Mouse (Mus musculus): Measurements from ENCODE around the gene Golgb1.
A peak's percentile ranks its signal among the peaks of the same experiment; 100 is the strongest.
"Not testable (repeated sequence)": the region's sequence is repeated elsewhere in the genome, so short reads cannot be mapped to it uniquely, and the experiment has no call there.

Gene Golgb1

GRCm38 (mm10) chr16:36874583-36875275 is at the start of gene Golgb1, which contains the start of gene Eaf2:
Gene Golgb1, plus strand, starts transcription at chr16:36875140.
Gene Eaf2, minus strand, starts transcription at chr16:36875003.
- DNase-seq (ENCODE audit: low spot score in 2 of 2), result peak; percentile 95

DNA sequence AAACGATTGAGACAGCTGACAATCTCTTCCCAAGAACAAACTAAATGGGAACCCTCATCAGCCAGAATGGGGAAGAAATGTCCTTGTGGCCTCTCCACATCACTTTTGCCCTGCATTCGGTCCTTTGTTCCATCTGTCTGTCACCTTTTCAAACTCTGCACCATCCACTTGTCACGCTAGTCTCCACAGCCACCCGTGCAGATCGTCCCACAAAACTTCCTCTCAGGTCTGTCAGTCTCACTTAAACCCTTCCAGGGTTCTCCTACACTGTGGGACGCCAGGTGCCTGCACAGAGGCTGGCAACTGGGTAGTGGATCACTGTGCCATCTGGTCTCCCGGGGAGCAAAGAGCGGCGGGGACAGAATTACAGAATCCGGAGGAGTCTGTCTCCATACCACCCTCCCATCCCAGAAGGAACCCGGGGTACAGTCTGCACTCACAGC is 47.3 kb upstream of the Golgb1 start:
- no peak for DNase-seq (ENCODE audit: low spot score in 2 of 2)

GRCm38 (mm10) chr16:36828054-36828786 is 46.7 kb upstream of the Golgb1 start, which contains the start of gene Iqcb1:
Gene Iqcb1, plus strand, starts transcription at chr16:36828385.
- DNase-seq (ENCODE audit: low spot score in 2 of 2), result peak; percentile 81 to 88

GRCm38 (mm10) chr16:36828820-36829219 is 46.1 kb upstream of the Golgb1 start:
- DNase-seq (ENCODE audit: low spot score in 2 of 2), result no peak

DNA sequence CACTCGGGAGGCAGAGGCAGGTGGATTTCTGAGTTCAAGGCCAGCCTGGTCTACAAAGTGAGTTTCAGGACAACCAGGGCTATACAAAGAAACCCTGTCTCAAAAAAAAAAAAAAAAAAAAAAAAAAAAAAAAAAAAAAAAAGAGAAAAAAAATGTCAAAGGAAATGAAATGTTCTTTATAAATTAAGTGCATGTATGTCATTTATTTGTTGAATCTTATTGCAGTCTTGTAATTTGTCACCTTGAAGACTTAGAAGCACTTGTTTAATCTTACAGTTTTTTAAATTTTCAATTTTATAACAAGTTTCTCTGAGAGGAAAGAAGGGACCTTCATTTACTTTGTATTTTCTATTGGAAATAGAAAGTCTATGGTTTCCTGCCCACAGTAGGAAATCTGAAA is 28.0 kb upstream of the Golgb1 start:
- DNase-seq (ENCODE audit: low spot score in 2 of 2), result not testable (repeated sequence)

DNA sequence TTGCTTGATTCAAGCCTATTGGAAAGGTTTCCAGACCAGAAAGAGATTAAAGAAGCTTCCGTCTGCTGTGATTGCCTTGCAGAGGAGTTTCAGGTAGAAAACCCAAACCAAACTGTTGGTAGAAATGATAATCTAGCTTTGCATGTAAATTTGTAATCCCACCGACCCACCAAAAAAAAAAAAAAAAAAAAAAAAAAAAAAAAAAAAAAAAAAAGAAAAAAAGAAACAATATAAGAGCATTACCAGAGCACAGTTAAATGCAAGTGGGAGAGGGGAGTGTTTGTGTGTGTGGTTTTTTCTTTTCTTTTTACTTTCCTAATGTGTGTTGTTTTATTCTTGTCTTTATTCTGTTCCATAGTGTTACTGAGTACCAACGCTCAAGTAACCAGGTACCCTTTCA is 23.7 kb upstream of the Golgb1 start:
- DNase-seq (ENCODE audit: low spot score in 2 of 2), result no peak

GRCm38 (mm10) chr16:36863585-36863984 is 11.4 kb upstream of the Golgb1 start:
- no peak for DNase-seq (ENCODE audit: low spot score in 2 of 2)

DNA sequence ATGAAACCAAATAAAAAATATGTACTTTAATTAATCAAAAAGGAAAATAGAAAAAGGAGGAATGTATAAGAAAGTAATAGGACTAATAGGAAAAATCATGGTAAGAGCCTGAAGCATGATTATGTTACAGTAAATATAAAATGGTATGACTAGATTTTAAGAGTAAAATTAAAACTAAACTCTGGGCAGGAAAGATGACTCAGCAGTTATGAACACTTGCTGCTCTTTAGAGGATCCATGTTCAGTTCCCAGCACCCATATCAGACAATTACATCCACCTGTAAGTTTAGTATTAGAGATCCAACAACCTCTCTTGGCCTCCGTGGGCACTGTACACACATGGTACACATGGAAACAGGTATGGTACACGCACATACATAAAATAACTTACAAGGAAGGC is 5.5 kb upstream of the Golgb1 start:
- DNase-seq (ENCODE audit: low spot score in 2 of 2), result no peak

GRCm38 (mm10) chr16:36875276-36875851 is 424 bp downstream of the Golgb1 start:
- no peak for DNase-seq (ENCODE audit: low spot score in 2 of 2)

- peak in 1 of 2 experiments; percentile 25 for DNase-seq (ENCODE audit: low spot score in 2 of 2)
Measured at GRCm38 (mm10) chr16:36877316-36877715, 2.4 kb downstream of the Golgb1 start.

GRCm38 (mm10) chr16:36882737-36883343 is 7.9 kb downstream of the Golgb1 start:
- no peak for DNase-seq (ENCODE audit: low spot score in 2 of 2)

- DNase-seq (ENCODE audit: low spot score in 2 of 2), result peak; percentile 35 to 60
Measured at GRCm38 (mm10) chr16:36884881-36885280, 9.9 kb downstream of the Golgb1 start.

DNA sequence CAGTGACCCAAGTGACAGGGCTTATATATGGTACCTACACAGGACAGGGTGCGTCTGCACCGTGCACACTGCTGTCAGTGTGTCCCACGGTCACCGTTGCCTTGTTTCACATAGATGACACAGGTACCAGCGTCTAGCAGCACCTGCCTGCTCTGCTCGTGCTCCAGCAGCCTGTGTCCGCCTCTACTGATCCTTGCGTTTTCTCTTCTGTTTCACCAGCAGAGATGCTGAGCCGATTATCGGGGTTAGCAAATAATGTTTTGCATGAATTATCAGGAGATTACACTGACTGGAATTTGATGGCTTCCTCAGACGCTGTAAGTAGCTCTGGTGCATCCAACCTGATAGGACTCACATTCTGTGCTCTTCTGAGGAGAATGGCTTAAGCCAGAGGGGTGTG is 11.0 kb downstream of the Golgb1 start:
- no peak for DNase-seq (ENCODE audit: low spot score in 2 of 2)

DNA sequence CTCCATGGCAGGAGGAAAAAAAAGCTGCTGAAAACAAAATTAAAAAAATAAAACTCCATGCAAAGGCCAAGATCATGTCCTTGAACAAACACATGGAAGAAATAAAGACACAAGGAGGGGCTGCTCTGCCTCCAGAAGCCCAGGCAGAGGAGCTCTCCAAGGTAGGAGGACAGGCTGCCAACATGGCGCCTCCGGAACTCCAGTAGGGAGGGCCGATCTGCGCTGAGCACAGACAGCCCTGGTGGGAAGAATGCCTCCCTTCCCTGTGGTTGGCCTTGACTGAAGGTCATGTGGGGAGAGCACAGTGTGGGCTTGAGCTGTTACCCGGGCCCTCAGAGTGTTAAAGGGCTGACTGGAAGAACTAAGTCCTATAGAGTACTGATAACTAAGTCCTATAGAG is 12.6 kb downstream of the Golgb1 start:
- DNase-seq (ENCODE audit: low spot score in 2 of 2), result no peak

GRCm38 (mm10) chr16:36890559-36890958 is 15.6 kb downstream of the Golgb1 start:
- DNase-seq (ENCODE audit: low spot score in 2 of 2), result no peak

DNA sequence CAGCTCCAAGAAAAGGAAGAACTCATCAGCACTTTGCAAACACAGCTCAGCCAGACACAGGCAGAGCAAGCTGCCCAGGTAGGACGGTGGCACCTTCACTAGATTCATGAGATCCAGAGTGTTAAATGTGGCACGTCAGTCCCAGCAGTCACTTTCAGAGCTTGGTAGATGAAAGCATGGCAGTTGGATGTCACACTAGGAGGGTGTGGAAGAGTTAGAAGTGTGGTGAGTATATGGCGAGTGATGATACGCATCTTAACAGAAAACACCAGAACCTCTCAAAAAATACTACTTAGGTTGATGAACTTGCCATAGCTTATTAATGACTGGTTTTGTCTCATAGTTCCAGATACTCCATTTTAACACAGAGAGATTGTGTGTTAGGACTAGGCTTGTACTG is 16.5 kb downstream of the Golgb1 start:
- no peak for DNase-seq (ENCODE audit: low spot score in 2 of 2)

DNA sequence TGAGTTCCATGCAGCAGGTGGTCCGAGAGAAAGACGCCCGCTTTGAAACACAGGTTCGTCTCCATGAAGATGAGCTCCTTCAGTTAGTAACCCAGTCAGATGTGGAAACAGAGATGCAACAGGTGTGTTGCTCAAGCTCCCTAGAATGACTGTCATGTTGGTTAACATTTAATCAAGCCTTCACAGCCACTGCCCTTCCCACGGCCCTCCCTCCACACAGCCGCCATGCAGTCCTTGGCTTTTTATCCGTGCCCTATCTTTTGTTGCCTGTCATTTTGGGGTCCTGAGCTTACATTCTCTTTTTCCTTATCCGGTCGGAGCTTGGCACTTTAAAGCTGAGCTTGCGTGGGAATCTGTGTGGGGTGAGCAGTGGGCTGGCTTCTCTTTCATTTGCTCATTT is 18.4 kb downstream of the Golgb1 start:
- no peak for DNase-seq (ENCODE audit: low spot score in 2 of 2)

DNA sequence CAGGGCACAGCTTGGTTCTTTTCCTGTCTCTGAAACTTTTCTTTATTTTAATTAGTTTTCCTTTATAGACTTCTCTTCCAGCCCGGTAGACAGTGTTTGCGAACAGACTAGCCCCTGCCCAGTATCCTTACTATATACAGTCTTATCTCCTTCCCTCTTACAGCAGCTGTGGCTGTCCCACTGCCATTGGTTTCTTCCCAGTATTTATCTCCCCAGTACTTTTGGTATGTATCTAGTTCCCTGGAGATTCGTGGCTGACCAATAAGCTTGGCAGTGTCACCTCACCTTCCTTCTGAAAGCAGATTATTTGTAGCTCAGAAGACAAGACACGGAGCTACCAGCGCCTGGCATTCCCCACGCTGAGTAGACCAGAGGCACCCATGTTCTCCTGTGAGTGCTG is 21.8 kb downstream of the Golgb1 start:
- no peak for DNase-seq (ENCODE audit: low spot score in 2 of 2)

DNA sequence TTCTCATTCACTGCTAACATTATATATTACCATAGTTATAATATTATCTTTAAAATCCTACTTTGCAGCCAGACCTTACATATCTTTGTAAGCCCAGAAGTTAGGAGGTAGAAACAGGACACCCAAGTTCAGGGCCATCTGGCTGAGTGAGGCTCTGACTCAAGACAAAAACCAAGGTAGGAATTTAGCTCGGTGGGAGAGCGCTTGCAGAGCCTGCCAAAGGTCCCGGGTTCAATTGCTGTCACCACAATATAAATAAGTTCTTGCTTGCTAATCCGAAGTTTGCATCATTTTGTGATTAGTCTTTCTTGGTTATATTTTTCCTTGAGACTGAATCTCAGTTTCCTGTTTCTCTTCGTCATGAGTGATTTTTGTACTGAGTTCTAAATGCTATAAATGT is 28.2 kb downstream of the Golgb1 start:
- DNase-seq (ENCODE audit: low spot score in 2 of 2), result no peak

DNA sequence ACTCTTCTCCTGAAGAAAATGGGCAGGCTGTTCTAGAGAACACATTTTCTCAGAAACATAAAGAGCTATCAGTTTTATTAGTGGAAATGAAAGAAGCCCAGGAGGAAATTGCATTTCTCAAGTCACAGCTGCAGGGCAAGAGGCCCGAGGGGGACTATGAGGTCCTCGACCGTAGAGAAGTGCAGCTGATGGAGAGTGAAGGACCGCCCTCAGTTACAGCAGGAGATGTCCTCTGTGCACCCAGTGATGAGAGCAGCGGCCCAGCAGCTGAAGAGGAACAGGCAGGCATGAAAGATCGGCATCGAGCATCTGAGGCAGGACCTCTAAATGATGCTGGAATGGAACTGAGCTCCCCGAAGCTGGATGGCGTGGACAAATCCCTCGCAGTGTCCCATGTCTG is 37.0 kb downstream of the Golgb1 start:
- DNase-seq (ENCODE audit: low spot score in 2 of 2), result no peak

DNA sequence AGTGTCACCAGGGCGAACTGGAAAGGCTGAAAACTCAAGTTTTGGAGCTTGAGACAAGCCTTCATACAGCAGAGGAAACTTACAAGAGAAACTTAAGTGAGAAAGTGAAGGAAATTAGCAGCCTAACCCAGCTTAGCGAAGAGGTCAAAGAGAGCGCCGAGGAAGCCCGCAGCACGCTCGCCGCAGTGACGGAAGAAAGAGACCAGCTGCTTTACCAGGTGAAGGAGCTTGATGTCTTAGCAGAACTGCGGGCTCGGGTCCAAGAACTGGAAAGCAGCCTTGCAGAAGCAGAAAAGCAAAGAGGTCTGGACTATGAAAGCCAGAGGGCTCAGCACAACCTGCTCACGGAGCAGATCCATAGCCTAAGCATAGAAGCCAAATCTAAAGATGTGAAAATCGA is 37.4 kb downstream of the Golgb1 start:
- DNase-seq (ENCODE audit: low spot score in 2 of 2), result no peak

GRCm38 (mm10) chr16:36914195-36914594 is 39.3 kb downstream of the Golgb1 start:
- DNase-seq (ENCODE audit: low spot score in 2 of 2), result no peak

Data from thymus, postnatal 10 days (tissue).